Mouse (Mus musculus): ENCODE results near the gene A630073D07Rik.
"Not testable (repeated sequence)": the region's sequence is repeated elsewhere in the genome, so short reads cannot be mapped to it uniquely, and the experiment has no call there.

A630073D07Rik gene

GRCm38 (mm10) chr6:132651426-132651825 is at the start of gene A630073D07Rik:
TSS of gene A630073D07Rik (minus strand) at chr6:132651526.
- no peak for DNase-seq

GRCm38 (mm10) chr6:132700907-132701306 is 49.6 kb upstream of the A630073D07Rik start, which contains the start of gene Tas2r121:
TSS of gene Tas2r121 (minus strand) at chr6:132701007.
- no peak for DNase-seq

GRCm38 (mm10) chr6:132691596-132691995 is 40.3 kb upstream of the A630073D07Rik start:
- DNase-seq: not testable (repeated sequence)

GRCm38 (mm10) chr6:132656653-132657052 is 5.3 kb upstream of the A630073D07Rik start, which contains the start of gene Tas2r120:
TSS of gene Tas2r120 (plus strand) at chr6:132656953.
- no peak for DNase-seq

- peak; percentile 5 for DNase-seq
These were observed 1.9 kb downstream of the A630073D07Rik start for GRCm38 (mm10) chr6:132649399-132649798.

GRCm38 (mm10) chr6:132595613-132596012 is 55.7 kb downstream of the A630073D07Rik start, which contains the start of gene Prp2:
TSS of gene Prp2 (plus strand) at chr6:132595913.
- not testable (repeated sequence) for DNase-seq

Data from cerebellum, adult 9-10 months (tissue).